Mouse (Mus musculus) myocyte (in vitro differentiated cells): ENCODE data around the gene Chd2.

Experiments
- CEBPB ChIP-seq: IDR thresholded peaks from 2 replicates; pipeline ENCODE4 v1.6.1; 2011; ENCODE audit warnings: mild to moderate bottlenecking, moderate library complexity; ENCODE audit not compliant: poor library complexity, insufficient read depth, severe bottlenecking
- MAX ChIP-seq: IDR thresholded peaks from one replicate; pipeline ENCODE4 v1.6.1; 2011; ENCODE audit warnings: low read depth, mild to moderate bottlenecking, control low read depth
- MYOG ChIP-seq, 3 experiments: IDR thresholded peaks; one replicate each; pipeline ENCODE4 v1.6.1; 2011; ENCODE audit warnings: control low read depth in 2 of 3, low read depth in 2 of 3, mild to moderate bottlenecking in 2 of 3; ENCODE audit not compliant: insufficient read length in 2 of 3, control insufficient read depth in 1 of 3, insufficient read depth in 1 of 3
- POLR2A ChIP-seq: IDR thresholded peaks from one replicate; pipeline ENCODE4 v1.6.1; 2011; ENCODE audit warnings: low read depth, mild to moderate bottlenecking, control low read depth, moderate library complexity; ENCODE audit not compliant: insufficient read length
- POLR2AphosphoS2 ChIP-seq: IDR thresholded peaks from one replicate; pipeline ENCODE4 v1.6.1; 2011; ENCODE audit warnings: low read depth, control low read depth; ENCODE audit not compliant: insufficient read length
- TCF3 ChIP-seq: IDR thresholded peaks from one replicate; pipeline ENCODE4 v1.6.1; 2011; ENCODE audit warnings: low read depth, control low read depth; ENCODE audit not compliant: insufficient read length

GRCm38 (mm10) chr7:73589208-73589771 is 47.7 kb upstream of the Chd2 start:
- TF ChIP-seq POLR2A (no peak), TCF3 (no peak), MAX (no peak), MYOG (IDR thresholded peaks at IDR 0.05; ENCODE audit: control insufficient read depth in 1 of 3, insufficient read depth in 1 of 3, insufficient read length in 2 of 3, low read depth in 2 of 3) (no peak), CEBPB (no peak), POLR2AphosphoS2 (no peak)
